Mouse (Mus musculus) cerebellum, adult 2 months (tissue): Measurements from ENCODE around the gene Stim2.

ENCODE experiments used
- CTCF ChIP-seq: fragments of 200-500 bp; IDR thresholded peaks from 2 replicates; pipeline ENCODE4 v1.5.1; 2011; ENCODE audit warnings: low read depth, mild to moderate bottlenecking, control low read depth, low read length, moderate library complexity, borderline replicate concordance; ENCODE audit not compliant: insufficient read depth
- POLR2A ChIP-seq: fragments of 200-500 bp; IDR thresholded peaks from 2 replicates; pipeline ENCODE4 v1.6.1; 2011; ENCODE audit warnings: low read length, control low read depth, borderline replicate concordance; ENCODE audit not compliant: insufficient read depth

DNA sequence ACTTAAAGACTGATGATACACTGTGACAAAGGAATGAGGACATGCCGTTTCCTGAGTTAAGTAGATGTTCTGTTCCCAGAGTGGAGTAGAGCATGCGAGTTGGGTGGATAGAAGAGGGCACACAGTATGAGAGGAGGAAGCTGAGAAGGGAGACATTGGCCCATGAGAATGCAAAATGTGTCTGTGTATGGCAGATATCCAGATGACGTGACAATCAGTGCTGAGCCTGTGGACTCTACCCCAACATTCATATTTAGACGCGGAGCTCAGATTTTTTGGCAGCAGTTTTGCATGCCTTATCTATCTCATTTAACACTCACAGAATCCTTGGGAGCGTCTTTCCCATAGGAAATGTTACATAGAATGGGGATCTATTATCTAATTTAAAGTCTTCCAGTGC lies 9.3 kb downstream of the Stim2 start:
- TF ChIP-seq CTCF (no peak), POLR2A (no peak)
